Mouse (Mus musculus): Measurements from ENCODE around the gene Wnt7a. TPM values are rescaled to one million over a fixed set of nuclear protein-coding genes. Genes with fewer than 3 reads are reported as not detected.

Wnt7a gene
- 5.1 and 5.7 TPM in 2 replicates for polyA plus RNA-seq (2016; fragmentation: Nextera tagmentation; extraction: Ambion mirVana)

DNA sequence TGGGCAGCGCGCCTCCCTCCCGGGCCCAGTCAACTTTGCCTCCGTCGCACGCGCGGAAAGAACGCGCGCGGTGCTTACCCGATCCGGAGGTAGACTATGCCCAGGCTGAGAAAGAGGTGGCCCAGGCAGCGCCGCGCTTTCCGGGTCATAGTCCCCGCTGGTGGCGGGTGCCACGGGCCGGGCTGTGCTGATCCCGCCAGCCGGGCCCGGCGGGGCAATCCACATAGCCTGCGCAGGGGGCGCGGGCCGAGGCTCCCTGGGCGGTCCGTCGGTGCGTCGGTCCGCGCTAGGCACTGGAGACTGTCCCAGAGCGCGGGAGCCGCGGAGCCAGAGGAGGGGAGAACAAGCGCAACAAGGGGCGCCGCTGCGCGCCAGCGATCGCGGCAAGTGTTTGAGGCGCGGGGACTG, at the start of gene Wnt7a:
TSS of gene Wnt7a (minus strand) at position 403 of the 408 bp plus-strand sequence.
- peak within 1 kb of the TSS; percentile 47 for H3K9ac ChIP-seq (replicated peaks)
- peak within 1 kb of the TSS; percentile 49 for H3K4me3 ChIP-seq (replicated peaks)
- under 1% methylated on average over 50 of the region's 51 CpGs for WGBS
- no peaks in the 10 kb centered on the region for H3K9me3 ChIP-seq
- H3K4me2 ChIP-seq = peak within 1 kb of the TSS; percentile 89
- ATAC-seq (ENCODE audit: insufficient number of reproducible peaks, insufficient read depth, low FRiP score, low TSS enrichment, low read depth) = no peak
- no peak within 1 kb of the TSS for H3K27ac ChIP-seq
- peaks cover 96% of the 10 kb centered on the region for H3K27me3 ChIP-seq
- H3K4me1 ChIP-seq (replicated peaks) = peaks cover 24% of the 10 kb centered on the region
- no peaks in the 10 kb centered on the region for H3K36me3 ChIP-seq

DNA sequence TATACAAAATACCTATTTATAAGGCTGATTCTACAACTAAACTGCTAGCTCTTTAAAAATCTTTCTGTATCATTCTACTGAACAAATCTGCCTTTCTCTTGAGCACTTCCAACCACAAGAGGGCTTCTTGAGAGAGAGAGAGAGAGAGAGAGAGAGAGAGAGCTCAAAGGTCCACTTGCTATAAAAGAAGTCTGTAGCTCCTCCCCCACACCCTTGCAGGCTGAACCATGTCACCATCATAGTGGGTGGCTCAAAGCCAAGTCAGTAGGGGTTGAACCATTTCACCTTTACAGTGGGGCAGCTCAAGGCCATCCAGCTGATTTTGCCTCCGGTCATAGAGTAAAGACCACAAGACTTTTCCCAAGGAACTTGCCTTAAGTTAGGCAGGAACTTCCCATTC, 48.3 kb upstream of the Wnt7a start:
- ATAC-seq (ENCODE audit: insufficient number of reproducible peaks, insufficient read depth, low FRiP score, low TSS enrichment, low read depth) = no peak
- Histone ChIP-seq H3K36me3 (peaks cover 18% of the 10 kb centered on the region), H3K4me2 (no peak overlapping the region), H3K9me3 (no peaks in the 10 kb centered on the region), H3K4me1 (replicated peaks) (no peaks in the 10 kb centered on the region), H3K4me3 (replicated peaks) (no peak overlapping the region), H3K27ac (no peak overlapping the region), H3K27me3 (no peaks in the 10 kb centered on the region), H3K9ac (replicated peaks) (no peak overlapping the region)
- WGBS = 86% methylated on average over 1 of the region's 1 CpGs

DNA sequence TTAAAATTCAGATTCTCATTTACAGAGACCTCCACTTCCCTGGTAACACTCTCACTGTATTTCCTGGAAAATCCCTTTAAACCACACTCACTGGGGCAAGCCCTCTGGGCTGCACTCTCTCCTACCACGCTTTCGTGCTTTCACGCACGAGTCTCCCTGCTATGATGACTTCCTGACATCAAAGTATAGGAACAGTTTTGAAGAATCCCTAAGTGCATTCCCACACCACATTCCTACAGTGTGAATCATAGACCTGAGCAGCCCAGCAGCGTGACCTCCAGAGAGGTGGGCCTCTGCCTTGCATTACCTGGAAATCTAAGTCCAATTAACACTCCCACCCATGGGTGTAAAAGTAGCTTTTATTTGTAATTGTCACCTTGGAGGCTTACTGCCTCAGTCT, 43.4 kb upstream of the Wnt7a start:
- no peaks in the 10 kb centered on the region for H3K4me1 ChIP-seq (replicated peaks)
- no peaks in the 10 kb centered on the region for H3K36me3 ChIP-seq
- no peak overlapping the region for H3K4me2 ChIP-seq
- no peaks in the 10 kb centered on the region for H3K27me3 ChIP-seq
- H3K9ac ChIP-seq (replicated peaks) = no peak overlapping the region
- no peak for ATAC-seq (ENCODE audit: insufficient number of reproducible peaks, insufficient read depth, low FRiP score, low TSS enrichment, low read depth)
- no peak overlapping the region for H3K27ac ChIP-seq
- no peak overlapping the region for H3K4me3 ChIP-seq (replicated peaks)
- H3K9me3 ChIP-seq = no peaks in the 10 kb centered on the region
- 37% methylated on average over 5 of the region's 5 CpGs for WGBS

DNA sequence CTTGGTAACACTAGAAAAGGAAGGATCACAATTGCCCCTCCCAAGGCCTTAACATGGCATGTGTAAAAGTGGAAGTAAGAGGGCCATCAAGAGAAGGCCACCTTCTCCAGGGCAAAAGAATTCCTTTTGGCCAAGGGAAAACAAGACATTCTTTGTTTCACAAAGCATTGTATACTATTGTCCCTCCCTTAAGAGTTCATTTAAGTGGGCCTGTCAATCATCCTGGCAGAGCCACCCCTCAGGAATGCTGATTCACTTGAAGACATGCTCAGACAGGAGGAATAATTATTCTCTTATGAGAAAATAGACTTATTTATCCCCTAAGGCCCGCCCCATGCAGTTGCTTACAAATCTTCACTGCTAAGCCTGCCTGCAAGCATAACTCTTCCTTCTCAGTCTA, 40.9 kb upstream of the Wnt7a start:
- 57% methylated on average over 1 of the region's 1 CpGs for WGBS
- H3K4me1 ChIP-seq (replicated peaks) = no peaks in the 10 kb centered on the region
- no peaks in the 10 kb centered on the region for H3K36me3 ChIP-seq
- H3K4me3 ChIP-seq (replicated peaks) = no peak overlapping the region
- H3K4me2 ChIP-seq = no peak overlapping the region
- H3K9me3 ChIP-seq = no peaks in the 10 kb centered on the region
- H3K27ac ChIP-seq = no peak overlapping the region
- no peak for ATAC-seq (ENCODE audit: insufficient number of reproducible peaks, insufficient read depth, low FRiP score, low TSS enrichment, low read depth)
- H3K9ac ChIP-seq (replicated peaks) = no peak overlapping the region
- H3K27me3 ChIP-seq = peaks cover 6% of the 10 kb centered on the region; the same call in 1 of the 2 replicates

DNA sequence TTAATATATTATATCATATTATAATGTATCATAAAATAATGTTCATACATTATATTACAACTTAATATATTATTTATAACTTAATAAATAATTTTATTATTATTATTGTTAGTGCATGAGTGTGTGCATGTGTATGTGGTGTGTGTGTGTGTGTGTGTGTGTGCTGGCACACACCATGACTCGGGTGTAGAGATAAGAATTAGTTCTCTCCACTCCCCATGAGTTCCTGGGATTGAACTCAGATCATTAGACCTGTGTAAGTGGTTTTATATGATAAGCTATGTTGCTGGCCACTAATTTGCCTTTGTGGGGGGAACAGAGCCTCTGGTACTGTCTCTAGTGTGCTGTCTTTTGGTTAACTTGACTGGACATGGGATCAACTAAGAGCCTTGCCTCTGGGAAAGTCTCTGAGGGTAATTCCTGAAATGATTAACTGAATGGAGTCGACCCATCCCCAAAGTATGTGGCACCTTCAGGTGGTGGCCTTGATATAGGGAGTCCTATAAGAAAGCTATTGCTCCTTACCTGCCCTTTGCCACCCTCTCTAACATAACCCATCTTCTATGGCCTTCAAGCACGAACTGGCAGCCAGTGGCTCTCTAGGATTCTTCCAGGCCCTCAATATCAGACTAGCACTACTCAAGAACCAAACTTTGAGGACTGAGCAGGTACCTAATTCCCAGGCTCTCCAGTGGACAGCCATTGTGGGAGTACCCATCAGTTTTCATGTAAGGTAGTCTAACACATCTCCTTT, 38.5 kb upstream of the Wnt7a start:
- Histone ChIP-seq H3K4me1 (replicated peaks) (no peaks in the 10 kb centered on the region), H3K9me3 (no peaks in the 10 kb centered on the region), H3K27ac (no peak overlapping the region), H3K4me2 (no peak overlapping the region), H3K36me3 (no peaks in the 10 kb centered on the region), H3K4me3 (replicated peaks) (no peak overlapping the region), H3K27me3 (peaks cover 6% of the 10 kb centered on the region; the same call in 1 of the 2 replicates), H3K9ac (replicated peaks) (no peak overlapping the region)
- ATAC-seq (ENCODE audit: insufficient number of reproducible peaks, insufficient read depth, low FRiP score, low TSS enrichment, low read depth) = no peak
- 55% methylated on average over 3 of the region's 3 CpGs for WGBS

DNA sequence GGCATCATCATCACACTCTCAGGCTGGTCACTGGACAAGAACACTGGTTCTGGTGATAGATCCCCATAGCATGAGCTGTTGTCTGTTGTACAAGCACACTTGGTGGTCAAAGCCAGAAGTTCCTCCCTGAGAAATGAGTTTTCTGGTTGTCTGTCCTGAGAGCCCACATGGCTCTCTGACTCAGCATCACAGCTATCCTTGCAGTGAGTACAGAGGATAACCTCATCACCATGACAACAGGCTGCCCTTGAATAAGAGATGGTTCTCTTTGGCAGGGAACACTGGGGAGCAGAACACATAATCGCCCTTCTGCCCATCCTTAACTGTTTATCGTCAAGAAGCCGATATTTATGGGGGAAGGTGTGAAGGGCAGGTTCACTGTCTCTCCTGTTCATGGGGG, 34.2 kb upstream of the Wnt7a start:
- no peak overlapping the region for H3K4me3 ChIP-seq (replicated peaks)
- peaks cover 6% of the 10 kb centered on the region; the same call in 1 of the 2 replicates for H3K27me3 ChIP-seq
- no peak overlapping the region for H3K27ac ChIP-seq
- no peaks in the 10 kb centered on the region for H3K36me3 ChIP-seq
- no peak for ATAC-seq (ENCODE audit: insufficient number of reproducible peaks, insufficient read depth, low FRiP score, low TSS enrichment, low read depth)
- 77% methylated on average over 3 of the region's 3 CpGs for whole genome bisulfite sequencing
- no peak overlapping the region for H3K4me2 ChIP-seq
- H3K9ac ChIP-seq (replicated peaks) = no peak overlapping the region
- H3K9me3 ChIP-seq = no peaks in the 10 kb centered on the region
- H3K4me1 ChIP-seq (replicated peaks) = peaks cover 5% of the 10 kb centered on the region; the same call in 1 of the 2 replicates

DNA sequence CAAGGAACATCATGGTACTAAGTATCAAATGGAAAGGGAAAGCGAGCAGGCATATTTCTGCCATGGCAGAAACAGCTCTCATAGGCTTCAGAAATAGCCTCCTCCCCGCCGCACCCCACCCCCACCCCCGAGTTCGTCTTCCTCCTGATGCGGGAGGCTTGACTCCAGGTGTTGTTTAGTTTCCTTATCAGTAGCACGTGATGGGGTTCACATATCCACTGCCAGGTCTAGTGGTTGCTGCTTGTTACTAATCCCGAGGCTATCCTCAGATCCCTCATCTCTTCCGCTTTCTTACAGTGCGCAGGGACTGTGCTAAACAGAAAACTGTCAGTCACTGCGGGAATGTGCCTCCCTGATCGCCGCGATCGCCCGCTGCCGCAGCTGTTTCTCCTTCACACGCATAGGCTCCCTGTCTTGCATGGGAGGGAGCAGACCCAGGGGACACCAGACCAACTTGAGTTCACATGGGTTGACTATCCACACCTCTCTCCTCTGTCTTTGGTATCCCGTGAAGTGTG, 30.0 kb upstream of the Wnt7a start:
- Histone ChIP-seq H3K27me3 (peaks cover 11% of the 10 kb centered on the region; the same call in 1 of the 2 replicates), H3K27ac (peak overlapping the region; percentile 24; the same call in 1 of the 2 replicates), H3K9me3 (no peaks in the 10 kb centered on the region), H3K36me3 (no peaks in the 10 kb centered on the region), H3K9ac (replicated peaks) (peak overlapping the region; percentile 67), H3K4me2 (peak overlapping the region; percentile 90), H3K4me1 (replicated peaks) (peaks cover 5% of the 10 kb centered on the region; the same call in 1 of the 2 replicates), H3K4me3 (replicated peaks) (peak overlapping the region; percentile 58)
- WGBS = 4% methylated on average over 19 of the region's 19 CpGs
- ATAC-seq (ENCODE audit: insufficient number of reproducible peaks, insufficient read depth, low FRiP score, low TSS enrichment, low read depth) = peak; percentile 33; the same call in 1 of the 2 replicates

DNA sequence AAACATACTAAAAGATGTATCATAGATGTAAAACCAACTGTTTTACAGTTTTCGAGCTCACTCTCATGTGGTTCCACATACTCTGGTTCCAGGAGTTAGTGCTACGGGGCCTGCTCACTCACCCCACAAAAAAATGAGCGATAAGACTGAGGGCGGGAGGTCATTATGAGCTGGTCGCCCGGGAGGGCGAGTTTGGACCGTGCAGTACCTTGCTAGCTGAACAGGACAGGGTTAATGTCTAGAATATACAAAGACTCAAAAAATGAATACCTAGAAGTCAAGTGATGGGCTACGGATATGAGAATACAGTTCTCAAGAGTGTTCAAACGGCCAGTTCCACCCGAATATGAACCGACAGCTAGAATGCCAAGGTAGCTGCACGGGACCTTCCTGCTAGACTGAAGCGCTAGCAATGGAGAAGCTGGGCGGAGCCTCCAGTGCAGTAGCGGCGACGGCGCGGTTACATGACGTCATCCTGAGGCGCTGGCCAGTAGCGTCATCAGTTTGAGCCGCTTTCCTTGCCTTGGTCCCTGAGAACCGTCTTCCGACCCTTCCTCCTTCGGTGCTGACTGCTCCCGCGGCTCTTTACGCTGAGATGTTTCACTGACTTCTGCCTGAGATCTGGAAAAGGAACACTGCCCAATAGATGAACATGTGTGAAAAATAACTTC, 29.4 kb upstream of the Wnt7a start:
- Histone ChIP-seq H3K27ac (peak overlapping the region; percentile 24), H3K4me1 (replicated peaks) (peaks cover 5% of the 10 kb centered on the region; the same call in 1 of the 2 replicates), H3K9ac (replicated peaks) (peak overlapping the region; percentile 67), H3K4me2 (peak overlapping the region; percentile 90), H3K9me3 (no peaks in the 10 kb centered on the region), H3K27me3 (peaks cover 13% of the 10 kb centered on the region; the same call in 1 of the 2 replicates), H3K4me3 (replicated peaks) (peak overlapping the region; percentile 58), H3K36me3 (no peaks in the 10 kb centered on the region)
- peak; percentile 89 for ATAC-seq (ENCODE audit: insufficient number of reproducible peaks, insufficient read depth, low FRiP score, low TSS enrichment, low read depth)
- WGBS = 1% methylated on average over 30 of the region's 30 CpGs

DNA sequence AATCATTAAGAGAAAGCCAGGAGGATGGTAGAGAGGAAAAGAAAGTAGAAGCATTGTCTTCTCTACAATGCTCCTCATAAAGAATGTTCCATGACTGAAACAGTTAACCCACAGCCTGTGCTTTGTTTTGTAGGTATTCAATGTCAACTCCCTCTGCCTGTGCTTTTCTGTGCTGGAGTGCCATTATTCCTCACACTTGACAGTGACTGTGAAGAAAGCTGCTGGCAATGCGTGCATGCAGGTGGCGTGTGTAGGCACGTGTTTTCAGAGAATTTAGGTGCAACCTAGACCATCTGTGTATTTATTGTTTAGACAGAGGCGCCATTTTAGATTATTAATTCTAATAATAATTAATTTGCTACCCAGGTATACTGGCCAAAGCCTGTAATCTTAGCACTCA, 13.0 kb upstream of the Wnt7a start:
- no peak overlapping the region for H3K4me3 ChIP-seq (replicated peaks)
- peaks cover 11% of the 10 kb centered on the region for H3K27me3 ChIP-seq
- H3K9ac ChIP-seq (replicated peaks) = no peak overlapping the region
- no peaks in the 10 kb centered on the region for H3K36me3 ChIP-seq
- no peaks in the 10 kb centered on the region for H3K4me1 ChIP-seq (replicated peaks)
- ATAC-seq (ENCODE audit: insufficient number of reproducible peaks, insufficient read depth, low FRiP score, low TSS enrichment, low read depth) = no peak
- WGBS = 61% methylated on average over 4 of the region's 4 CpGs
- H3K4me2 ChIP-seq = no peak overlapping the region
- H3K9me3 ChIP-seq = no peaks in the 10 kb centered on the region
- no peak overlapping the region for H3K27ac ChIP-seq

DNA sequence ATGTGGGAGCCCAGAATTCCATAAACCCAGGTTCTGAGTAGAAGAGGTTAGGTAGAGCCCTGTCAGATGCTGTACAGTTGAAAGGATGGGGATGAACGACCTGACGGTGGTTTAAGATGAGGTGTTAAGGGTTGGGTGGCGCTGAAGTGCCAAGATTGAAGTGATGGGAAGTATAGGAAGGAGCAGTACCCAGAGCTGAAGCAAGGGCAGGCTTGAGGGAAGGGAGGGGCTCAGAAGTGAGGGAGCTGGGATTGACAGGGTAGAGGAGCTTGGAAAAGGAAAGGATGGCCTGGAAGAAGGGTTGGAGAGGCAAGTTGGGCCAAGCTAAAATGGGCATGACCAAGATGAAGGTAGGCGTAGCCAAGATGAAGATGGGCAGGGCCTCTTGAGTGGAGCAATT, 10.5 kb upstream of the Wnt7a start:
- Histone ChIP-seq H3K4me2 (no peak overlapping the region), H3K36me3 (no peaks in the 10 kb centered on the region), H3K4me1 (replicated peaks) (no peaks in the 10 kb centered on the region), H3K27me3 (peaks cover 25% of the 10 kb centered on the region), H3K27ac (no peak overlapping the region), H3K4me3 (replicated peaks) (no peak overlapping the region), H3K9me3 (no peaks in the 10 kb centered on the region), H3K9ac (replicated peaks) (no peak overlapping the region)
- ATAC-seq (ENCODE audit: insufficient number of reproducible peaks, insufficient read depth, low FRiP score, low TSS enrichment, low read depth) = no peak
- WGBS = 63% methylated on average over 4 of the region's 4 CpGs

DNA sequence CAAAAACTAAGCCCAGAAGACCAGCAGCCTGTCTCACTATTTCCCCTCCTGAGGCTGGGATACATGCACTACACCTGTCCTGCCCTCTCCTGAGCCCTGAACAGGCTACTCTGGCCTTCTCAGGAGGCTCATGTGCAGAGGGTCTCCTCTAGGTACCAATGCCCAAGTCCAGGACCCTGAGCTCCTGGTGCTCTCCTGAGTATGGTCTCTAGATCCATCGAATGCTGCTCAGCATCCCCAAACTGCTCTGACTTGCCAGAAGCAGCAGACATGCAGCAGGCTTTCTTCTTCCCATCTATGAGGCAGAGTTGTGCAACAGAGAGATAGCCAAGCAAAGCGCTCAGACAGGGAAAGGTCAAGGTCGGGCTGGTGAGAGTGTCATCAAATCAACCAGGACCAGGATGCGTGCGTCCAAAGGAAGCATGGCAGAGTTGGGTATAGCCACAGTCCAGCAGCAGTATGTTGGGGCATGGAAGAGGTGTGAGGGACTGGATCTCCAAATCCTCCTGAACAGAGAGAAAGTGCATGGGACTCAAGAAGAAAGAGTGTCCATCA, 6.2 kb upstream of the Wnt7a start:
- Histone ChIP-seq H3K9me3 (no peaks in the 10 kb centered on the region), H3K4me3 (replicated peaks) (no peak overlapping the region), H3K36me3 (no peaks in the 10 kb centered on the region), H3K4me1 (replicated peaks) (no peaks in the 10 kb centered on the region), H3K27me3 (peaks cover 65% of the 10 kb centered on the region), H3K4me2 (no peak overlapping the region), H3K27ac (no peak overlapping the region), H3K9ac (replicated peaks) (no peak overlapping the region)
- WGBS = 73% methylated on average over 5 of the region's 5 CpGs
- ATAC-seq (ENCODE audit: insufficient number of reproducible peaks, insufficient read depth, low FRiP score, low TSS enrichment, low read depth) = no peak

All from limb, embryonic 12.5 days (tissue).